Mouse (Mus musculus): ENCODE results near the gene Rnf113a2.

The Rnf113a2 gene

GRCm38 (mm10) chr12:84416834-84417604 lies at the start of gene Rnf113a2:
Gene Rnf113a2 (plus strand): TSS chr12:84417196.
- DNase-seq (ENCODE audit: low read depth) = peak; percentile 61

DNA sequence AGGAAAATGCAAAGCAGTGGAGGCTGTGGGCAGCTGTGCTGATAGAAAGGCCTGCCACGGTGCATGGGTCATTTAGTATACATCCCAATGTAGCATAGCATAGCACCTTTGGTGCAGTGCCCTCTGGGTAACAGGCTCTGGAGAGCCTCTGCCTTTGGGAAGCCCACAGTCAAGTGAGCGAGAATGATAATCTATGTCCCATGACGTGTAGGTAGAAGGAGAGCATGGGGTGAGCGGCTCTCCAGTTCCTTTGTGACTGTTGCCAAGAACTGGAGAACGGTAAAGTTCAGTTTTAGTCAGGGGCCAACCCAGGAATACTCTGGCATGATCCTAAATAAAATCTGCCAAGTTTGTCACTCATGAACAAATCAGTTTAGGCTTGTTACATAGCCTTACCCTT lies 45.3 kb upstream of the Rnf113a2 start:
- no peak for DNase-seq (ENCODE audit: low read depth)

DNA sequence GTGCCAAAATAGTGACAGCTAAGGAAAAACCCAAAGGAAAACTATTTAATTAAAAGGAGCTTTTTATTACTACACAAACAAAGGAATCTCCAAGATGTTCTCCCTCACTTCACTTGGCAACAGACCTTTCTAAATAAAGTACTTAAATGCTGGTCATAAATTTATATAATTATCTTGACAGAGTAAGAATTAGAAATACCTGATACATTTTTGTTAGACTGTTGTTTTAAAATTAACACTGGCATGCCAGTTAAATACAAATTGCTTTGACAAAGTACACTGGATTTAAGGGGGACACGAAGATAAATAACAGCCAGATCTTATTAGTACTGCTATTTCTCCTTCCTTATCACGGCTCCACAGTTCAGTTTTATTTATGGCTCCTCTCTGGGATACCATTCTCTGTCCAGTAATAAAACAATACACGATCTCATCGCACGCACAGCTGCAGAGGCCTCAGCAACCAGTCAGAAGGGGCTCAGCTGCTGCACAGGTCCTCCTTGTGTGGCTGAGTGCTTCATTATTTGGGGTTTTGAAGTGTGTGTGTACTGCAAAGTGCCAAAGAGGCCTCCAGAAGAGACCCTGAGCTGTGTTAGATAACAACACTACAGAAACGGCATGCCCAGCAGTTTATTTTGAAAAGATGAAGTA lies 43.0 kb upstream of the Rnf113a2 start:
- DNase-seq (ENCODE audit: low read depth) = no peak

- no peak for DNase-seq (ENCODE audit: low read depth)
Measured at GRCm38 (mm10) chr12:84382369-84382768, 34.6 kb upstream of the Rnf113a2 start.

- no peak for DNase-seq (ENCODE audit: low read depth)
Measured at GRCm38 (mm10) chr12:84384644-84385081, 32.3 kb upstream of the Rnf113a2 start.

DNA sequence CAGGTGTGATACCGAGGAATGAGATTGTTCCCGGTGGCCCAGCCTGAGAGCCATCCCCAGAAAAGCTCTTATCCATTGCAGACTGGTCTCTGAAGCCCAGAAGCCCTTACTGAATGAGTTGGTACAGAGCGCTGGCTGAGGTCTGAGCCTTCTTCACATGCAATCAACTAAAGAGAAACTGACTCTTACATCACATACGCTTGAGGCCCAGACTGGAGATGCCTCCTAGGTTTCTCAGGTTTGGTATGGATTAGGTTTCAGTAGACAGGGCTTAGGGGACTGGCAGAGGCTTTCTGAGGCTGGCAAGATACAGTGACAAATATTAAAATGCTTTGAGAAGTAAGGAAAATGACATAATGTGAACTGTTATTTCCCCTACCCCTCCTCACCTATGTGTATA lies 31.6 kb upstream of the Rnf113a2 start:
- no peak for DNase-seq (ENCODE audit: low read depth)

GRCm38 (mm10) chr12:84388097-84388496 lies 28.9 kb upstream of the Rnf113a2 start:
- DNase-seq (ENCODE audit: low read depth) = no peak

DNA sequence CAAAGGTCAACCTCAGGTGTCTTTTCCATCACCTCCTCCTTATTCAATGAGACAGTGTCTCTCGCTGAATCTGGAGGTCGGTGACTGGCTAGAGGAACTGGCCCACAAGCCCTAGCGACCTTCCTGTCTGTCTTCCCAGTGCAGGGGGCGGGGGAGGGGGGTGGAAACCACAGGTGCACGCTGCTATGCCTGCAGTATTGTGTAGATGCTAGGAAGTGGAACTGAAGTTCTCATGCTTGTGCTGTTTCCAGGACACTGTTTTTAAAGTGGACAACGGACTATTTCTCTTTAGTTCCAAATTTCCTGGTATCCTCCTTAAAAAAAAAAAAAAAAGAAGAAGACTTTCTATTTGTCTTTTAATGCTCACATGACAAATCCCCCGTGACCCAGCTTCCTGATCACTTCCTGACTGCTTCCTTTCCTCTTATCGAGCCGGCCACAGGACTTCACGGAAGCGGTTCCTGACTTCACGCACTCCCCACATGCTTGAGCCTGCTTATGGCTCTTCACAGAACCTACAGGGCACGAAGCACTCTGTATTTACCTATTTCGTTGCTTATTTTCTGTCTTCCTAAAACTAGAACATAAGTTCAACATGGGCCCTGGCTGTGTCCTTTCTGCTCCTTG lies 28.1 kb upstream of the Rnf113a2 start:
- DNase-seq (ENCODE audit: low read depth) = no peak

- no peak for DNase-seq (ENCODE audit: low read depth)
Measured at GRCm38 (mm10) chr12:84390336-84390735, 26.7 kb upstream of the Rnf113a2 start.

GRCm38 (mm10) chr12:84392681-84393080 lies 24.3 kb upstream of the Rnf113a2 start:
- DNase-seq (ENCODE audit: low read depth) = no peak

DNA sequence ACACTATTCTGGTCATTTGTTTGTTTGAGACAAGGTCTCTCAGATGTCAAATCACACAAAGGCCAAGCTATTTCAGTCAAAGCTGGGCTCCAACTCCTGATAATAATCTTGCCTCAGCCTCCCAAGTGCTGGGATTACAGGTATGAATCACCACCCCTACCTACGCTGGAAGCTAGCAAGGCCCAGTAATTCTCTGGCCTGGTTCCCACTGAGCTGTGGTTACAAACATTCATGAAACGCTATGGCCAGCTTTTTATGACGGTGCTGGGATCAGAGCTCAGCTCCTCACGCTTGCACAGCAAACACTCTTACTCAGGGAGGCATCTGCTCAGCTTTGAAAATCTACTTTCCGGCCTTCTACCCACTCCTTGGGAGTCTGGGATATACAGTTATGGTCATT lies 23.1 kb upstream of the Rnf113a2 start:
- no peak for DNase-seq (ENCODE audit: low read depth)

DNA sequence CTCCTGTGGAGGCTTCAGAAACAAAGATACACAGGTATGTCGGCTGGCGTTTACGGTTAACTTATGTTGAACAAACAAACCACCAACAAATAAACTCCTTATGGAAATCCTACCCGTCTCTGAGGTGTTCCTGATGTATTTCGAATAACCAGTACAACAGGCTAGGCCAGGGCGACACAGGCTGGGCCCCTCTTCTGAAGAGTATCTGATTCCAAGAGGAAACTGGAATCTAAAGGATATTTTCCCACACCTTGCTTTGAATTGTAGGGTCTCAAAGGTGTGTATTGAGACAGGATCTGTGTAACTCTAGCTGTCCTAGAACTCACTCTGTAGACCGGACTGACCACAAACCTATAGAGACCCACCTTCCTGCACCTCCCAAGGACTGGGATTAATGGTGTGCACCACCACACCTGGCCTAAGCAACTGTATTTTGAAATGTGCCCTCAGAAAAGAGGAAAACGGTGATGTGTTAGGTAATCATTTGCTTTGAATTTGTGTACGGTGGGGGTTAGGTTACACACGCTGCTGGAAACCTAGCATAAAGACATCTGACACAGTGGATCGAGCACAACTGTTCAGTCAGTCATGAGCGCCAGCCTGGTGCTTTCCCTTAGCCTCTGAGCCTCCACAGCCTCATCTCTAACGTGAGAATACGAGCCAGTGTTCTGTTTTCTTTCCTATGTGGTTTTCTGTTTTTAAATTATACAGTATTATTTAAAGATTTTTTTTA lies 19.9 kb upstream of the Rnf113a2 start:
- DNase-seq (ENCODE audit: low read depth) = no peak

DNA sequence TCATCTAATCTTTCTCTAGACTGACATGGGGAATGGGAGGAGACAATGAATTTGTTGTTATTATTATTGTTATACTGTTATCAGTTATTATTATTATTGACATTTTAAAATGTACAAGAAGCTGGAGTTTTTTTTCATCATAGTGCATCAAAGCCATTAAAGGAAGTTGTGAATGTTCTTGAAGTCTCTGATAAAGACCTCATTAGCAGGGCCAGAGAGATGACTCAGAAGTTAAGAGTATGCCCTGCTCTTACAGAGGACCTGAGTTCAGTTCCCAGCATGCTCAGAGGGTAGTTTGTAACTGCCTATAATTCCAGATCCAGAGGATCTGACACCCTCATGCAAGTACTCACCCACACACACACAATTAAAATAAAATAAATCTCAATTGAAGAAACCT lies 19.3 kb upstream of the Rnf113a2 start:
- DNase-seq (ENCODE audit: low read depth) = no peak

- no peak for DNase-seq (ENCODE audit: low read depth)
Measured at GRCm38 (mm10) chr12:84398629-84399028, 18.4 kb upstream of the Rnf113a2 start.

DNA sequence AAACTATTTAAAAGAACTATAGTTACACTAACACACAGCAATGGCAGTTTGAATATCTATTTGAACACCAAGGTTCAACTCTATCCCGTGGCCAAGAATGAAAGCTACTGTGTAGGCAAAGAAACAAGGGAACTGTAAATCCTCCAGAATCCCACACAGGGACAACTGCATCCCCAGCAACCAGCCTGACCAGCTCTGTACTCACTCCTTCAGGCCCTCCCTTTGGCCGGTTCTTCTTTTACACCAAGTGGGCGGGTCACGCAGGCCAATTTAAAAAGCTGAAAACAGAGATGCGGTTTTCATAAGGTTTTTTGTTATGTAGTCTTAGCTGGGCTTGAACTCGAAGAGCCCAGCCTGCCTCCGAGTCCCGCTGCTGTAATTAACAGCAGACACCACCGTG lies 17.9 kb upstream of the Rnf113a2 start:
- no peak for DNase-seq (ENCODE audit: low read depth)

- no peak for DNase-seq (ENCODE audit: low read depth)
Measured at GRCm38 (mm10) chr12:84399663-84400062, 17.3 kb upstream of the Rnf113a2 start.

GRCm38 (mm10) chr12:84400068-84400467 lies 16.9 kb upstream of the Rnf113a2 start:
- DNase-seq (ENCODE audit: low read depth) = no peak

GRCm38 (mm10) chr12:84400653-84401052 lies 16.3 kb upstream of the Rnf113a2 start:
- DNase-seq (ENCODE audit: low read depth) = no peak

GRCm38 (mm10) chr12:84402923-84403322 lies 14.1 kb upstream of the Rnf113a2 start:
- DNase-seq (ENCODE audit: low read depth) = no peak

GRCm38 (mm10) chr12:84404541-84404940 lies 12.5 kb upstream of the Rnf113a2 start:
- DNase-seq (ENCODE audit: low read depth) = no peak

DNA sequence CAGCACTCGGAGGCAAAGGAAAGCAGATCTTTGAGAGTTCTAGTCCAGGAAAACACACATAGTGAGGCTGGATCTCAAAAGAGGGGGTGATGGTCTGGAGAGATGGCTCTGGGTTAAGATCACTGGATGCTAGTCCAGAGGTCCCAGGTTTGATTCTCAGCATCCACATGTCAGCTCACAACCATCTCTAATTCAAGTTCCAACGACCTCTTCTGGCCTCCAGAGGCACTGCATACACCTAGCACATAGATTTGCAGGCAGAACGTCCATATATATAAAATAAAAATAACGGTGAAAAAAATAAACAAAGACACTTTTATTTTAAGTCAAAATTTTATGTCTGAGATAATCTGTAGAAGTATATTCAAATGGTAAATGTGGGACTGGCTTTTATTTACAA lies 9.7 kb upstream of the Rnf113a2 start:
- no peak for DNase-seq (ENCODE audit: low read depth)
